Mouse (Mus musculus) natural killer cell, adult 2 months (primary cell): Measurements from ENCODE around the gene Rps6ka3.

Source experiments
- DNase-seq, 2 experiments: peaks; one replicate each; pipeline ENCODE4 v3.0.0; 2022; ENCODE audit warnings: low spot score in 2 of 2

The Rps6ka3 gene

GRCm38 (mm10) chrX:159210007-159210406 lies at the start of gene Rps6ka3:
Gene Rps6ka3 (plus strand): TSS chrX:159210307.
- no peak for DNase-seq

DNA sequence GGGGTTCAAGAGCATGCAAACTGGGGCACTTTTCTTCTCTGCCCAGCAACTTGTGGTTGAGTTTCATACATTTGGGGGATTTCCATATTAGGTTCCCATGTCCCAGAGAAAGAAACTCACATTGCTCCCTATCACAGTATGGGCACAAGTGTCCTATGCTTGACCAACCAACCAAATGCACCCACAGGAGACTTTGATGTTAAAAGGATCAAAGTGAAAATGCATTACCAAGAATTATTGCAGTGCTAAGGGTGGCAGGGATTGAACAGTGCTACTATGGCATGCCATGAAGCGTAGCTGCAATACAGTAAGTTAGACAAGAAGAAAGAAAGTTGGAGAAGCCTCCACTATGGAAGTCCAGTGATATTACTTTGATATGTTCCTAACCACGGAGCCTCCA lies 40.9 kb upstream of the Rps6ka3 start:
- DNase-seq: no peak

DNA sequence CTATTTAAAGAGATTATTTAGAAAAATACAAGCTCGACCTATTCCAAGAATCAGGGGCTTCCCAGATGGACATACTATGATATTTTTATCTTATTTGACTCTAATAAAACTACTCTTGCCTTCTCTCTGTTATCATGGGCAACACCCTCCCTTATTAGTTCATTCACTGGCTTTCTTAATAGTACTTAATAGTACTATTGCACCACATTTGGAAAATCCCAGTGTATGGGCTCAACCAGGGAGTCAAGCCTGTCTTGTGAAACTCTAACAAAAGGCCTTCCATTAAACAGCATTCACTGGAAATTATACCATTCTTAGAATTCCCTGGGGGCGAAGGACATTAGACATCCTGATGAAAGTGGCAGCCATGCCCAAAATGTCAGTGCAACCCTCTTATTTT lies 38.5 kb upstream of the Rps6ka3 start:
- no peak for DNase-seq

DNA sequence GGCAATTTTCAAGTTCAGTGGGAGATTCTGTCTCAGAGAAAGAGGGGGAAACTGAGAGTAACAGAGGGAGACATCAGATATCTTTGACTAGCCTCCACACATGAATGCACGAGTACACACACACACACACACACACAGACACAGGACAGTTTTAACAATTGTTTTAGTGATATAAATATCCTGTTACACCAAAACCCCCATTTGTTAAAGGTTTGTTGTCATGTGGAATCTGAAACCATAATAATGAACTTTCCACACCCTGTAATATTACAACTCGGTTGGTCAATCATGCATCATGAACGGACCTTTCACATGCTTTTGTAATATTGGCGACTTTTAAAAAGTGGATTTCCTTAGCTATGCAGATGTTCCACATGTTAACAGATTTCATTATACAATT lies 18.5 kb upstream of the Rps6ka3 start:
- no peak for DNase-seq

DNA sequence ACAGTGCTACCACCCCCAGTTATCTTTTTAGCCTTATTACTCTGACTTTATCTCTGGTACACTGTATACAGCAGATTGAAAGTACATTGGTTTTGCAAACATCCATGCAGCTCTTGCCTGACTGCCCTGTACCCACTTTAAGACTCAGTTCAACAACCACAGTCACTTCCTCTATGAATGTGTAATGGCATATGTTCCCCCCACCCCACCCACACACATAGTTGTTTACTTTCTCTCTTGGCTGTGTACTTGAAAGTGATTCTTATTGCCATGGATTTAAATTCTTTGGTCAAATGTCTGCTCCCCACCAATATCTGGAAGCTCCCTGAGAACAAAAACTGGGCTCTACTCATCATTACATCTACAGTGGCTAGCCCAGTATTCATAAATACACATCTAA lies 10.6 kb upstream of the Rps6ka3 start:
- DNase-seq: peak; percentile 3 to 18

DNA sequence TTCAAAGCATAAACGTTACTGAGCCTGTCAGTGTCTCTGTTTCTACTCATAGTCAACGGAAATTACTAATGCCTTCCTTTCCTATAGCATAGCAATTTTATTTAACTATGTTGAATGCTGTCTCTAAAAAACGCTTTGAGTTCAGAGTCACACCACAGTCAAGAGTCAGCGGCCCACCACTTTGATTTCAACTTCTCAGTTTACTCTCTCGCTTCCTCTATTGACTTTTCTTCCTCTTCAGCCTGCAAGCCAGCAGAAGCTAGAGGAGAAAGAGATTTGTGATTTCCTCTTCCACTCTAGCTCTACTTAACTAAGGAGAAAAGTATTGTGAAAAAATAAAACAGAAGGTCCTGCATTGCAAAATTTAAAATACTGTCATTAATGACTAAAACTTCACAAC lies 10.0 kb upstream of the Rps6ka3 start:
- DNase-seq: peak in 1 of 2 experiments; percentile 15

GRCm38 (mm10) chrX:159210892-159211583 lies 931 bp downstream of the Rps6ka3 start:
- DNase-seq: peak; percentile 8 to 13

GRCm38 (mm10) chrX:159215253-159215652 lies 5.1 kb downstream of the Rps6ka3 start:
- no peak for DNase-seq

DNA sequence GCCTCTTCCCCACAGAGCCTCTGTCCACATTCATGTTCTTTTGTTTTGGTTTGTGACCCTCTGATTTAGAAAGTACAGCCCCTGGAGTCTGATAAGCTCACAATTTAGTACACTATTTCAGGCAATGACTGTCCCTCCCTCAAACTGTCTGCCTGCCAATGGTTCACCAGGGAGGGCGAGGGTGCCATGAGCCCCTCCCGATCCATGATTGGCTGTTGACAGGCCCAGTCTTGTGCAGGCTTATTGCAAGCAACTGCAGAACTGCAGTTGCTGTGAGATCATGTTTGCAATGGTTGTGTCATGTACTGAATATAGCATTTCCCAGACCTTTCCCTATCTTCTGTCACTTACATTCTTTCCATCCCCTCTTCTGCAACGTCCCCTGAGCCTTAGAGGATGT lies 12.4 kb downstream of the Rps6ka3 start:
- DNase-seq: no peak

DNA sequence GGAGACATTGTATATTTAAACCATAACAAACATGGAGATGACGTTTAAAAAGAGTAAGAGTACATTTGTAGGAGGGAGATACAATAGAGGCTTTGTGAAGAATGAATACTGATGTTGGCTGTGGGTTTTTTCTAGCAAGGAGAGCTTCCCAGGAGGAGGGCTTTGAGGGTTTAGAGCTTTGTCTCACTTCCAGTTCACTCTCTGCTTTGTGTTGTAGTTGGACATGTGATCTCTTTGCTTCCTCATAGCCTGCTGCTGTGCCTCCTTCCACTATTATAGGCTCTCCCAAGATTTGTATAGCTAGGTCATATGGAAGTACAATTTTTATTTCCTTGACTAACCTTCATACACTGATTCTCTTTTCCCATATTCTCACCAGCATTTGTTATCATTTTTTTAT lies 27.2 kb downstream of the Rps6ka3 start:
- DNase-seq: no peak

DNA sequence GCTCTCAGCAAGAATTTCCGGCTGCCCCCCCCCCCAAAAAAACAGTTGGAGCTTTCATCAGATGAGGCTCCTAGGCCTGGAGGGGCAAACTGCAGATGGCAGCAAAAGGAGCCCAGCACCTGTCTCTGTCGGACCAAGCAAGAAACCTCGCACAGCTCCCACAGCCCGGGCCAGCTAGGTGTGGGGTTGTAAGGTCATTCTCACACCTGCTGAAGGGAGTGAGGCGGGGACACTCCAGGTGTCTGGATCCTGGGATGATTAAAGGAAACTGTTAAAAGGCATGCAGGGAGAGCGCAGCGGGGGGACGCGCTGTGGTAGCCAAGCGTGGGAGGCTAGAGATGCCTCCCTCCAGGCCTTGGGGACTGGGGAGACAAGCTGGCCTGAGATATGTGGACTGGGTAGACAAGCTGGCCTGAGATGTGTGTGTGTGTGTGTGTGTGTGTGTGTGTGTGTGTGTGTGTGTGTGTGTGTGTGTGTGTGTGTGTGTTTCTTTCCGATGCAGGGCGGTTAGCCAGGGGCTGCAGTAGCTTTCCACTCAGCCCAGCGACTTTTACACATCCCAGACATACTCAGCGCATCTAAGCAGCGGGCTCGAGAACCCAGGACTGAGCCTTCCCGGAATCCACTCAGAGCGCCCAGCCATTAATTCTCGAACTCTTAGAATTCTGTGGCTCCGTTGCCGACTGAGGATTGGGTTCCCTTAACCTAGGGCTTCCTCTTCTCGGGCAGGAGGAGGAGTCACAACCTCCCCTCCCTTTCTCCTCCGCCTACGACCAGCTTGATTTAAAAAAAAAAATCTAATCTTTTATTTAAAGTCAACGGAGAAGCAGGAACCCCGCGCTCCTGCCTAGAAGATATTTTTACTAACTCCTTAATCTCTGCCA lies 44.1 kb downstream of the Rps6ka3 start:
- peak; percentile 42 to 45 for DNase-seq

DNA sequence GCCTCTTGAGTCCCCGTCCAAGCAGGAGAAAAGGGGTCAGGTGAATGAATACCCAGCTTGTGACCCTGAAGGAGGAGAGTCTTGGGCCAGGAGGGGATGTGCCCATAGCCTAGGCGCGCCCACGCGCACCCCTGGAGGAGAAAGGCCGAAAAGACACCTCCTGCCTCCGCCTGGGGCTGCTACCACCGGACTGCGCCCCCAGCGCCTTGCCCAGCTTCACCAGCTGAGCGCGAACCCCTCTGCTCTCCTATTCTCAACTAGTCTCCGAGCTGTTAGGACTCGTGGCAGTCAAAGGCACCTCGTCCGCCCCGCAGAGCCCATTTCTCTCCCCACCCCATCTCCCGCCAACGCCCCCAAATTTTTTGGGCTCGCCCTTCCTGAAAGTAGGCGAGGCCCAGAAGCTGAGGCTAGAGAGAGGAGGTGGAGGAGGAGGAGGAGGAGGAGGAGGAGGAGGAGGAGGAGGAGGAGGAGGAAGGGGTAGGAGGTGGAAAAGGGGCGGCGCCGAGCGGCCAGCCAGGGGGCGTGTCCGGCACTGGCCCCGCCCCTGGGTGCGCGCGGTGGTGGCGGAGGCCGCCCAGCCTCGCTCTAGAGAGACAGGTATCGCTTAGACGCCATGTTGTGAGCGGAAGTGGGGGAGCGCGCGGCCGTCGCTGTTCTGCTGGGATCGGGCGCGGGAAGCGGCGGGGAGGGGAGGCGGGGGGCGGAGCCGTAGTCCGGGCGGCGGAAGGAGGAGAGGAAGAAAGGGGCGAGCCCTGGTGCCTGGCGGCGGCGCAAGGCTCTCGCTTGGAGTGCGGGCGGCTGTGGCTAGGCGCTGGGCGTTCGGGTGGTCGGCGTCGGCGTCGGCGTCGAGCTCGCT lies 45.2 kb downstream of the Rps6ka3 start:
- peak; percentile 80 to 88 for DNase-seq

DNA sequence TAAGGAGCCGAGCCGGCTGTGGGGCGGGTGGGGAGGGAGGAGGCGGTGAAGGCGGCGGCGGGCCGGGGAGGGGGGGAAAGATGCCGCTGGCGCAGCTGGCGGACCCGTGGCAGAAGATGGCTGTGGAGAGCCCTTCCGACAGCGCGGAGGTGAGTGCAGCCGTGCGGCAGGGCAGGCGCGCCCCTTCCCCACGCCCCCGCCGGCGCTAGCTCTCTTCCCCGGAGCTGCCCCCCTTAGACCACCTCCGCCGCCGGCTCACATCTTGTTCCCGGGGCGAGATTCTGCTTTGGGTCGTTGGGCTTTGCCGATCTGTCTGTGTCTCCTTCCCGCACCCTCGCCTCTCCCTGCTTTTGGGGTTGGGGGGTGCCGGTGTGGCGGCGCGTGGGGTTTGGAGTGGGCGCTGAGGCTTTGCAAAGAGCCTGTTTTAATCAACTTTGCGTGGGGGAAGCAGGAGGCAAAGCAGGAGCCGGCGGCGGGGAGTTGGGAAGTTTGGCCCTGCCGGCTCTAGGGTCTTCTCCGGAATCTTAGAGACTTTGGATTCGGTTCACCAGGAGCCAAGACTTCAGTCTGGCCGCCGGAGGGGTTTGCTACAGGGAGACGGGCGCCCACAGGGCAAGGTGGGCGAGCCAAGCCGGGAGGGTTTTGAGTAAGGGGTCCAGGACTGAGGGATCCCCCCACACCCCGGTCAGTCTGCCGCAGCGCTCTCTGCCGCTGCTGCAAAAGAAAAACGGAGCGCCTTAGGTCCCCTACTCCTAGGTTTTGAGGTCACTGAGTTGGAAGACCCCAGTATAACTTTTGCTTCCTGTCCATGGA lies 46.1 kb downstream of the Rps6ka3 start:
- no peak for DNase-seq

GRCm38 (mm10) chrX:159256921-159257421 lies 46.9 kb downstream of the Rps6ka3 start:
- peak; percentile 47 to 56 for DNase-seq

DNA sequence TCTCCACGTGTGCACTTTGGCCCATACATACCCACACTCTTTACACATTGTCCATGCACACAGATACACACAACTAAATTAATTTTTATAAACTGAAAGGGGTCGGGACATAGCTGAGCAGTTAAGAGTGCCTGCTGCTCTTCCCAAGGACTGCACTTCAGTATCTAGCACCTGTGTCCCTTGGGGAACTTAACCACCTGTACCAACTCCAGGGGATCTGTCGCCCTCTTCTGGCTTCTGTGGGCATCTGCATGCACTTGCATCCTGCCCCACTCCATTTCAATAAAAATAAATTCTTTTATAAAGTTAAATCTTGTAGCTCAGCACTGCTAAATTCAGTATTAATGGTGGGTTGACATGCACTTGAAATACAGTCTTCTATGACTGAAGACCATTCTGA lies 54.6 kb downstream of the Rps6ka3 start:
- DNase-seq: peak; percentile 9 to 35

DNA sequence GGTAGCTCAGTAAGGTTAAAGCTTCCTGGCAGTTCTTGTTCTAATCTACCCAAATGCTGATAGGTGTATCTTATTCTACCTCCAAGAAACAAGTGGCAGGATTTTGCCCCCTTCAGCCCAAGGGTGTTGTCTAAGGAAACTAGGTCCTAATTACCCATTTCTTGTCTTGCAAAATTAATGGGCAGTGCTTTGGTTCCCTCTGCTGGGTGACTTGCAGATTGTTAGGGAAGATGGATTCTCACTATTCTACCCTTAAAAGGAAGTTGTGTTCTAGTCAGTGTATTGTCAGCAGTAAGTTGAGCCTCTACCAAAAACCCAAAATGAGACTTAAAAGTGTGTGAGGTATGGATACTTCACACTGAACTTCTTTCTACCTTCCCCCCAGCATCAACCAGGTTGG lies 59.0 kb downstream of the Rps6ka3 start:
- peak; percentile 19 to 49 for DNase-seq

DNA sequence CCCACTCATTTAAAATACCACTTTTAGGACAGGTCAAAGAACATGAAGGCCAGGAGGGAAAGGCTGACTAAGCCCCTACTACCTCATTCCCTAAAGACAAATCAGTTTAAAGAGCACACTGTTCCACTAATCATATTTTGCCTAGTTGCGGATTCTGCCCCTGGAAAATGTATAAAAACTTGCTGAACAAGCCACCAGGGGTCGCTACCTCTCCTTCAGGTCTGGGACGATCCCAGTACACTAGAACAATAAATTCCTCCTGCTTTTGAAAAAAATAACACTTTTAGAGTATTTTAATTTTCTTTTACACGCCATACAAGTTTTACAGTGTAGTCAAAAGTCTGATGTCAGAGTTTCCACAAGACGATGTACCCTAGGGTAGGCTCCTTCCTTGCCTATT lies 76.7 kb downstream of the Rps6ka3 start:
- no peak for DNase-seq

- DNase-seq: no peak
Measured at GRCm38 (mm10) chrX:159295879-159296278, 85.8 kb downstream of the Rps6ka3 start.

DNA sequence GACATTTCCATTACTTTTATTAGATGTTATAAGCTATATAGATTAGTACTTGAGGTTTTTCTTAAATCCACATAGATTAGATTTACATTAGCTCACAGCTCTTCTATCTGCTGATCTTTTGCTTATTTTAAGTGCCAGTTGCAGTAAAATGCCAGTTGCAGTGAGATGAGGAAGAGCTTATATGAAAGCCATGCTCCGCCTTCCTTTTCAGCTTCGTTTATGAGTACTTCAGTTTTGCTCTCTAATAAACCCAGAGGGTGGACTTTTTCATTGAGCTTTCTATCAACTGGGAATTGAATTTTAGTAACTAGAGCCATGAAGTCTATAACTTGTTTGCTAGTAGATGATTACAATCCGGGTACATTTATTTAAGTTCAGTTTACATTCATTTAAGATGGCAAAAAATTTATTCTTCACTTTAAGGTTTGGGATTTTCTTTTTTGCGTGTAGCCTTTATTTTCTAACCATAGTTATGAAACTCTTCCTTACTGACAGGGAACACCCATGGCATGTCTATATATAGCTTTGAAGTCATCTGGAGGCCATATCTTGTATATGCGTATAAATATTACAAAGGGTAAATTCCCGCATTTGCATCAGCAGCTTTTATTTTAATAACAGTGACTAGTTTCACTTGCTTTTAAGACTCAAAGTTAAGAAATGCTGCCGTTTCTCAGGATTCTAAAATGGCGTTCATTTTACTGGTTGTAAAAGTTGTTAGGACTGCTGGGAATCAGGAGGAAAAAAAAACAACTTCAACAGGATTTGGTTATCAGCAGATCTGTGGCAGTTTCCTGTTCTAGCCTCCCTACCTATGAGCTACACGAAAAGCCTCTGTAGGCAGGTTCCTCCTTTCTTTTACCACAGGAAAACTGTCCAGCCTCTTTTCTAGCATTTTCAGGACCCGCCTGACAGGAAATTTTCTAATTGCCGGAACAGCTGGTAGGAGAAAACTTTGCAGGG lies 92.5 kb downstream of the Rps6ka3 start:
- DNase-seq: no peak

- no peak for DNase-seq
Measured at GRCm38 (mm10) chrX:159315293-159315692, 105.2 kb downstream of the Rps6ka3 start.
